In the genomic region with DNA sequence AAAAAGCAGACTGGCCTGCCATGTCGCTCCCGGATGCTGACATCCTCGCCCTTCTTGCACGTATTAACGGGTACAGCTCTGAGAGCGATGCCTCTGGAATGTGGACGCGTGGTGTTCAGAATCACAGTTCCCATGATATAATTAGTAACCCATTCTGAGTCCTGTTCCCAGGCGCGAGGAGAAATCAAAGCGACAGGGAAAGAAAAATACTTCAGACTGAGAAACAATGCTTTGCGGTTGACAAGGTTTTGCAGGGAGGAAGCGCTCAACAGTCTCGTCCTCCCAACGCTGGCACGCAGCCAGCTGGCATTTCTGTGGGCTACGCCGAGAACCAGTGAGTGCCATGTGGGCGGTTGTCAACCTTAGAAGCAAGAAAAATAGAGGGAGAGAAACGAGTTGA, we compare ENCODE assay signal across 7 mouse cellular contexts.
DNase-seq lines count a peak whose midpoint lies in the region.

No protein-coding gene starts in this region.

- peak; percentile 65 for DNase-seq in adrenal gland, postnatal 10 days
- peak; percentile 67 for DNase-seq in brain, embryonic 18.5 days (ENCODE audit: low read depth, low spot score)
- peak; percentile 69 to 77 for DNase-seq in frontal cortex, postnatal 14 days (ENCODE audit: low spot score in 2 of 2)
- peak; percentile 14 for DNase-seq in kidney, adult 9 months
- DNase-seq in left cerebral cortex, postnatal 25 days (ENCODE audit: low spot score in 2 of 2), result peak; percentile 86 to 93
- DNase-seq in retina, adult 2 months (ENCODE audit: low read depth, low spot score), result peak; percentile 9
- DNase-seq in thymus, postnatal 0 days (ENCODE audit: low spot score), result no peak

- intact Hi-C loops in left cerebral cortex, postnatal 25 days (cut with DNase I), result no loop called here
